Mouse (Mus musculus) WW6 (cell line): Measurements from ENCODE around the gene Ajm1.
A peak's percentile ranks its signal among the peaks of the same experiment; 100 is the strongest.

Experiments
- DNase-seq: peaks from one replicate; pipeline ENCODE4 v3.0.0-alpha.2; 2013; ENCODE audit warnings: low read depth, low spot score

The Ajm1 gene

GRCm38 (mm10) chr2:25584152-25584551 is 2.6 kb upstream of the Ajm1 start:
- no peak for DNase-seq

GRCm38 (mm10) chr2:25583571-25583970 is 2.0 kb upstream of the Ajm1 start:
- DNase-seq, result no peak

GRCm38 (mm10) chr2:25583120-25583481 is 1.5 kb upstream of the Ajm1 start:
- DNase-seq, result no peak

GRCm38 (mm10) chr2:25582466-25583119 is 1.0 kb upstream of the Ajm1 start:
- no peak for DNase-seq

GRCm38 (mm10) chr2:25581901-25582301 is 344 bp upstream of the Ajm1 start:
- DNase-seq, result no peak

- no peak for DNase-seq
Observed at GRCm38 (mm10) chr2:25580621-25581101, 896 bp downstream of the Ajm1 start.

GRCm38 (mm10) chr2:25579737-25580460 is 1.7 kb downstream of the Ajm1 start:
- DNase-seq, result no peak

GRCm38 (mm10) chr2:25578796-25579736 is 2.5 kb downstream of the Ajm1 start:
- DNase-seq, result no peak

- no peak for DNase-seq
Observed at GRCm38 (mm10) chr2:25577951-25578795, 3.4 kb downstream of the Ajm1 start.

- DNase-seq, result no peak
Observed at GRCm38 (mm10) chr2:25576965-25577891, 4.3 kb downstream of the Ajm1 start.

GRCm38 (mm10) chr2:25576028-25576850 is 5.3 kb downstream of the Ajm1 start:
- DNase-seq, result no peak

GRCm38 (mm10) chr2:25575432-25576027 is 6.0 kb downstream of the Ajm1 start:
- DNase-seq, result no peak

GRCm38 (mm10) chr2:25574579-25575431 is 6.8 kb downstream of the Ajm1 start, which contains the start of the genes Mamdc4 and Phpt1:
Gene Mamdc4, minus strand, starts transcription at chr2:25574845.
Gene Phpt1, minus strand, starts transcription at chr2:25575224.
- DNase-seq, result peak; percentile 95

GRCm38 (mm10) chr2:25574136-25574535 is 7.4 kb downstream of the Ajm1 start:
- no peak for DNase-seq

GRCm38 (mm10) chr2:25573068-25573467 is 8.5 kb downstream of the Ajm1 start:
- DNase-seq, result no peak

- no peak for DNase-seq
Observed at GRCm38 (mm10) chr2:25571221-25571620, 10.3 kb downstream of the Ajm1 start.

GRCm38 (mm10) chr2:25569323-25569722 is 12.2 kb downstream of the Ajm1 start:
- no peak for DNase-seq
